Mouse (Mus musculus): Measurements from ENCODE around the gene Wipi1.

GRCm38 (mm10) chr11:109610046-109610794 lies 1.5 kb downstream of the Wipi1 start:
- no peak for TF ChIP-seq EP300 (IDR thresholded peaks at IDR 0.05; ENCODE audit: low read depth)
- TF ChIP-seq CTCF (IDR thresholded peaks at IDR 0.05; ENCODE audit: low read depth), result no peak
